Mouse (Mus musculus): ENCODE data around the gene Rell1. TPM values are rescaled to one million over a fixed set of nuclear protein-coding genes. Genes with fewer than 3 reads are reported as not detected.

Rell1 gene
- total and polyA plus RNA-seq, 2 experiments from 2014 or later = 3.1 to 7.0 TPM

GRCm38 (mm10) chr5:63990675-63991074 lies 22.0 kb upstream of the Rell1 start:
- no peak for DNase-seq (ENCODE audit: low spot score)
- Histone ChIP-seq H3K9ac (replicated peaks; ENCODE audit: low read length, poor library complexity, severe bottlenecking) (no peak overlapping the region), H3K27ac (ENCODE audit: low read depth, low read length) (no peak overlapping the region), H3K4me3 (ENCODE audit: low read depth, low read length) (no peak overlapping the region), H3K27me3 (ENCODE audit: insufficient read depth, low read length) (no peaks in the 10 kb centered on the region), H3K4me2 (ENCODE audit: low read depth, low read length, poor library complexity, severe bottlenecking) (no peak overlapping the region), H3K9me3 (ENCODE audit: low read length) (no peaks in the 10 kb centered on the region), H3K4me1 (ENCODE audit: insufficient read depth, low read length) (no peaks in the 10 kb centered on the region), H3K36me3 (ENCODE audit: insufficient read depth, low read length) (no peaks in the 10 kb centered on the region)
- ATAC-seq (ENCODE audit: low FRiP score) = no peak
- 96% methylated on average over 3 of the region's 3 CpGs for WGBS
- no peak for TF ChIP-seq CTCF (IDR thresholded peaks at IDR 0.05)

GRCm38 (mm10) chr5:63986337-63986736 lies 17.6 kb upstream of the Rell1 start:
- H3K27me3 ChIP-seq (ENCODE audit: insufficient read depth, low read length) = no peaks in the 10 kb centered on the region

GRCm38 (mm10) chr5:63982296-63982695 lies 13.6 kb upstream of the Rell1 start:
- 71% methylated on average over 11 of the region's 11 CpGs for WGBS

More at GRCm38 (mm10) chr5:63986337-63986736, 17.6 kb upstream of the Rell1 start:
- no peak overlapping the region for H3K4me2 ChIP-seq (ENCODE audit: low read depth, low read length, poor library complexity, severe bottlenecking)
- H3K9me3 ChIP-seq (ENCODE audit: low read length) = no peaks in the 10 kb centered on the region
- no peaks in the 10 kb centered on the region for H3K36me3 ChIP-seq (ENCODE audit: insufficient read depth, low read length)
- H3K4me3 ChIP-seq (ENCODE audit: low read depth, low read length) = no peak overlapping the region
- DNase-seq (ENCODE audit: low spot score) (no peak), ATAC-seq (ENCODE audit: low FRiP score) (no peak)
- no peak for TF ChIP-seq CTCF (IDR thresholded peaks at IDR 0.05)
- WGBS = 87% methylated on average over 6 of the region's 6 CpGs
- H3K27ac ChIP-seq (ENCODE audit: low read depth, low read length) = no peak overlapping the region
- H3K4me1 ChIP-seq (ENCODE audit: insufficient read depth, low read length) = no peaks in the 10 kb centered on the region
- H3K9ac ChIP-seq (replicated peaks; ENCODE audit: low read length, poor library complexity, severe bottlenecking) = no peak overlapping the region

DNA sequence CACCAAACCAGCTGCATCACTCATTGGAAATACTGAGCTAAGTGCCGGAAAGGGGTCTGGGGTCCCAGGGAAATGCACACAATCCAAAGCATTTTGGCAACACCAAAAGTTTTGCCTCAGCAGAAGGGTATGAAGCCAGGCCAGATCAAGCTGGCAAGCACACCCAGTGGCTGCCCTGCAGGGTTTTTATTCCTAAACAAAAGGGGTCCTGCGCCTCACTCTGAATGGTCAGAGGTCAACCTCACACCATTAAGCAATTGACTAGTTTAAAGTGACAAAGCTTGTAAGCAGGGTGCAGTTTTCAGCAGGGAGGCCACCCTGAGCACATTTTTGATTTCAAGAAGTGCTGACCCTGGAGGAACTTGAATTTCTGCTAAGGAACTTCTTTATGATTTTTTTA lies 2.3 kb upstream of the Rell1 start:
- peaks cover 5% of the 10 kb centered on the region; the same call in 1 of the 2 replicates for H3K4me1 ChIP-seq (ENCODE audit: insufficient read depth, low read length)
- no peak overlapping the region for H3K4me2 ChIP-seq (ENCODE audit: low read depth, low read length, poor library complexity, severe bottlenecking)
- no peak for DNase-seq (ENCODE audit: low spot score)
- no peaks in the 10 kb centered on the region for H3K36me3 ChIP-seq (ENCODE audit: insufficient read depth, low read length)
- no peak overlapping the region for H3K9ac ChIP-seq (replicated peaks; ENCODE audit: low read length, poor library complexity, severe bottlenecking)
- TF ChIP-seq CTCF (IDR thresholded peaks at IDR 0.05) = no peak
- 45% methylated on average over 2 of the region's 2 CpGs for WGBS
- no peak for ATAC-seq (ENCODE audit: low FRiP score)
- no peaks in the 10 kb centered on the region for H3K27me3 ChIP-seq (ENCODE audit: insufficient read depth, low read length)
- no peak overlapping the region for H3K4me3 ChIP-seq (ENCODE audit: low read depth, low read length)
- no peaks in the 10 kb centered on the region for H3K9me3 ChIP-seq (ENCODE audit: low read length)
- no peak overlapping the region for H3K27ac ChIP-seq (ENCODE audit: low read depth, low read length)

More at GRCm38 (mm10) chr5:63982296-63982695, 13.6 kb upstream of the Rell1 start:
- Histone ChIP-seq H3K9ac (replicated peaks; ENCODE audit: low read length, poor library complexity, severe bottlenecking) (no peak overlapping the region), H3K27ac (ENCODE audit: low read depth, low read length) (no peak overlapping the region), H3K4me2 (ENCODE audit: low read depth, low read length, poor library complexity, severe bottlenecking) (no peak overlapping the region), H3K27me3 (ENCODE audit: insufficient read depth, low read length) (no peaks in the 10 kb centered on the region), H3K4me3 (ENCODE audit: low read depth, low read length) (no peak overlapping the region), H3K36me3 (ENCODE audit: insufficient read depth, low read length) (no peaks in the 10 kb centered on the region), H3K9me3 (ENCODE audit: low read length) (no peaks in the 10 kb centered on the region), H3K4me1 (ENCODE audit: insufficient read depth, low read length) (no peaks in the 10 kb centered on the region)
- ATAC-seq (ENCODE audit: low FRiP score) (no peak), DNase-seq (ENCODE audit: low spot score) (no peak)
- TF ChIP-seq CTCF (IDR thresholded peaks at IDR 0.05) = no peak

DNA sequence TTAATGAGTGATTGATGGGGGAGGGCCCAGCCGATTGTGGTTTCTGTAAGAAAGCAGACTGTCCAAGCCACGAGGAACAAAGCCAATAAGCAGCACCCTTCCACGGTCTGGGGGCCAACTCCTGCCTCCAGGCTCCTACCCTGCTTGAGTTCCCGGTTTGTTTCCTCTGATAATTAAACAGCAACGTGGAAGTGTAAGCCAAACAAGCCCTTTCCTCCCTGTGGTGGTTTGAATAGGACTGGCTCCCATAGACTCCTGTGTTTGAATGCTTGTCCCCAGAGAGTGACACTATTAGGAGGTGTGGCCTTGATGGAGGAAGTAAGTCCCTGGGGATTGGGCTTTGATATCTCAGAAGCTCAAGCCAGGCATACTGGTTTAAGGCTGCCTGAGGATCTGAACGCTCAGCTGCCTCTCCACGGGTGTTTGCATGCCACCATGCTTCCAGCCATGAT lies 1.6 kb upstream of the Rell1 start:
- no peak overlapping the region for H3K27ac ChIP-seq (ENCODE audit: low read depth, low read length)
- DNase-seq (ENCODE audit: low spot score) = no peak

GRCm38 (mm10) chr5:63969476-63970112 lies 897 bp upstream of the Rell1 start:
- Histone ChIP-seq H3K4me1 (ENCODE audit: insufficient read depth, low read length) (peaks cover 5% of the 10 kb centered on the region; the same call in 1 of the 2 replicates), H3K9me3 (ENCODE audit: low read length) (no peaks in the 10 kb centered on the region), H3K27ac (ENCODE audit: low read depth, low read length) (no peak overlapping the region), H3K4me3 (ENCODE audit: low read depth, low read length) (peak overlapping the region; percentile 71; the same call in 1 of the 2 replicates), H3K9ac (replicated peaks; ENCODE audit: low read length, poor library complexity, severe bottlenecking) (no peak overlapping the region), H3K4me2 (ENCODE audit: low read depth, low read length, poor library complexity, severe bottlenecking) (peak overlapping the region; percentile 95), H3K36me3 (ENCODE audit: insufficient read depth, low read length) (no peaks in the 10 kb centered on the region), H3K27me3 (ENCODE audit: insufficient read depth, low read length) (no peaks in the 10 kb centered on the region)
- no peak for TF ChIP-seq CTCF (IDR thresholded peaks at IDR 0.05)
- ATAC-seq (ENCODE audit: low FRiP score) (no peak), DNase-seq (ENCODE audit: low spot score) (no peak)
- WGBS = 34% methylated on average over 5 of the region's 5 CpGs

More for the DNA sequence above, 1.6 kb upstream of the Rell1 start:
- Histone ChIP-seq H3K27me3 (ENCODE audit: insufficient read depth, low read length) (no peaks in the 10 kb centered on the region), H3K4me2 (ENCODE audit: low read depth, low read length, poor library complexity, severe bottlenecking) (no peak overlapping the region), H3K36me3 (ENCODE audit: insufficient read depth, low read length) (no peaks in the 10 kb centered on the region), H3K9me3 (ENCODE audit: low read length) (no peaks in the 10 kb centered on the region), H3K4me3 (ENCODE audit: low read depth, low read length) (no peak overlapping the region), H3K4me1 (ENCODE audit: insufficient read depth, low read length) (peaks cover 5% of the 10 kb centered on the region; the same call in 1 of the 2 replicates), H3K9ac (replicated peaks; ENCODE audit: low read length, poor library complexity, severe bottlenecking) (no peak overlapping the region)
- ATAC-seq (ENCODE audit: low FRiP score) = no peak
- 11% methylated on average over 7 of the region's 7 CpGs for WGBS
- TF ChIP-seq CTCF (IDR thresholded peaks at IDR 0.05) = no peak

All from midbrain, postnatal 0 days (tissue).